Mouse (Mus musculus) c-Kit-positive CD71-positive TER-119-positive erythroid progenitor cells, embryonic 14.5 days (primary cell): ENCODE measurements around the gene Mrgpra2a.
"Not testable (repeated sequence)": the region's sequence is repeated elsewhere in the genome, so short reads cannot be mapped to it uniquely, and the experiment has no call there.

Experiments used
- DNase-seq: peaks from one replicate; pipeline ENCODE4 v3.0.0-alpha.2; 2013; ENCODE audit warnings: low spot score

The Mrgpra2a gene

DNA sequence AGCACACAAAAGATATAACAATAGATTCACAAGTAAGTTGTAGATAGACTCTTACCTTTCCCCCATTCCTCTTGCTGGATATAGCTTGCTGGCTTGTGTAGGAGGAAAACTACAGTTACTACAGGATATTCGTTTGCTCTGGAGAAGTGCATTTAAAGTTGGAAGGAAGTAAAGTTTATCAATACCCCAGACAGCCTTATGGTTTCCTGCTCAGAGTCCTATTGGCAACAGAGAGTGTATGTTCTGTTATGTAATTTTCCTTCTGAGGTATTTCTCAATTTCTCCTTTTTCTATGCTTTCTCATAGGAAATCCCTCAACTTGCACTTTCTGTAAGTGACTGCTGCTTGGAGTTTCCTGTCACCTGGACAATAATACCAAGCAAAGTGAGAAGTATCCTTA, at the start of gene Mrgpra2a:
TSS of gene Mrgpra2a (minus strand) at position 125 of the 400 bp plus-strand sequence.
- not testable (repeated sequence) for DNase-seq

DNA sequence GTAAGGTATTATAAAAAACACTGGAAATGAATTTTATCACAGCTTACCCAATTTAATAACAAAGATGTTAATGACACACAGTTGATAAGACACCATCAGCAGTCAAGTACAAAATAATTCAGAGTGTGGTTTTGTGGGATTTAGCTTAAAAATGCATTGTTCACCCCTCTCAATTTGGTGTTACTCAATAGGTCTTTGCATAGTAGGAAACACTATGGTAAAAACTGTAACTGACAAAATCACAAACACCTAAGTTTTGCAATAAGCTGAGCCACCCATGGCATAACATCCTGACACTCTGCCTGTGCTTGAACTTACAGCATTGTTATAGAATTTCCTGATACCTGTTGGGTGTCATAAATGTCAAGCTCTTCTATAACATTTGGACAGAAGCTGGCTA, 39.3 kb upstream of the Mrgpra2a start:
- DNase-seq: not testable (repeated sequence)

- DNase-seq: not testable (repeated sequence)
Measured at GRCm38 (mm10) chr7:47489438-47489837, 37.5 kb upstream of the Mrgpra2a start.

GRCm38 (mm10) chr7:47483181-47483580, 31.2 kb upstream of the Mrgpra2a start:
- not testable (repeated sequence) for DNase-seq

GRCm38 (mm10) chr7:47473904-47474303, 22.0 kb upstream of the Mrgpra2a start:
- not testable (repeated sequence) for DNase-seq

DNA sequence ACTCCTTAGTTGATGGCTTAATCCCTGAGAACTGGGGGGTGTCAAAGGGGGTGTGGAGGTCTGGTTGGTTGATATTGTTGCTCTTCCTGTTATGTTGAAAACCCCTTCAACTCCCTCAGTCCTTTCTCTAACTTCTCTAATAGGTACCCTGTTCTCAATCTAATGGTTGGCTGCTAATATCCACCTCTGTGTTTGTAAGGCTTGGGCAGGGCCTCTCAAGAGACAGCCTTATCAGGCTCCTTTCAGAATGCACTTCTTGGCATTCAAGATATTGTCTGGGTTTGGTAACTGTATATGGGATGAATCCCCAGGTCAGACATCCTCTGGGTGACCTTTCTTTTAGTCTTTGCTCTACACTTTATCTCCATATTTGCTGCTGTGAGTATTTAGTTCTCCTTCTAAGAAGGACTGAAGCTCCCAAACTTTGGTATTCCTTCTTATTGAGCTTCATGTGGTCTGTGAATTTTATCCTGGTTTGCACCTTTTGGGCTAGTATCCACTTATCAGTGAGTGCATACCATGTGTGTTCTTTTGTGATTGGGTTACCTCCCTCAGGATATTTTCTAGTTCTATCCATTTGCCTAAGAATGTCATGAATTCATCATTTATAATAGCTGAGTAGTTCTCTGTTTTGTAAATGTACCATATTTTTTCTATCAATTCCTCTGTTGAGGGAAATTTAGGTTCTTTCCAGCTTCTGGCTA, 13.5 kb upstream of the Mrgpra2a start:
- DNase-seq: not testable (repeated sequence)

DNA sequence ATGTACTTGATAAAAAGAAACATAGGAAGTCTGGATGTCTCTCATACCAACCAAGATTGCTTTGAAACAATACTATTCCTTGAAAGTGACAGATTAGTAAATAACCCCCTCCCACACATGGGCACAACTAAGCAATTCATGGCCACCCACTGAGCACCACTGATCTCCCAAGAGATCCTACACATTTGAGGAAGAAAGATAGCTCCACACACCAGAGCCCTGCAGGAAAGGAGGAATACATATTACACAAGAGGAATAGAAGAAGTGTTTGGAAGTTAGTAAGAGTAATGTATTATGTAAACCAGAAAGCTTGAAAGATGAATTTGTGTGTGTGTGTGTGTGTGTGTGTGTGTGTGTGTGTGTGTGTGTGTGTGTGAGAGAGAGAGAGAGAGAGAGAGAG, 6.2 kb downstream of the Mrgpra2a start:
- DNase-seq: not testable (repeated sequence)

DNA sequence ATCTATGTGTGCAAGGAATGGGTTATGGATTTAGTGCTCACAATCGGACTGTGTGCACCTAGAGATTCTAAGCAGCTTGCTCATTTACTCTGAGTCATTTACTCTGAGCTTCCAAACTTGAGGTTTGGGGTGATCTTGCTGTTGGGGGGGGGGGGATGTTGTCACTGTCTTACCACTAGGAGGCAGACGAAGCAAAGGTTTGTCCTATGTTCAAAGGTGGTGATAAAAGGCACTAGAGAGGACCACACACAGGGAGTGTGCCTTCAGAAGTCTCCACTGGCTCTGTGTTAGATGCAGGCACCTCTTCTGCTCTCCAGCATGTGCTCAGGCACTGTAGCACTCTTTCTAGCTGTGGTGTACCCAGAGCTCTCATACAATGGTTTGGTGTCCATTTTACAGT, 15.5 kb downstream of the Mrgpra2a start:
- not testable (repeated sequence) for DNase-seq

DNA sequence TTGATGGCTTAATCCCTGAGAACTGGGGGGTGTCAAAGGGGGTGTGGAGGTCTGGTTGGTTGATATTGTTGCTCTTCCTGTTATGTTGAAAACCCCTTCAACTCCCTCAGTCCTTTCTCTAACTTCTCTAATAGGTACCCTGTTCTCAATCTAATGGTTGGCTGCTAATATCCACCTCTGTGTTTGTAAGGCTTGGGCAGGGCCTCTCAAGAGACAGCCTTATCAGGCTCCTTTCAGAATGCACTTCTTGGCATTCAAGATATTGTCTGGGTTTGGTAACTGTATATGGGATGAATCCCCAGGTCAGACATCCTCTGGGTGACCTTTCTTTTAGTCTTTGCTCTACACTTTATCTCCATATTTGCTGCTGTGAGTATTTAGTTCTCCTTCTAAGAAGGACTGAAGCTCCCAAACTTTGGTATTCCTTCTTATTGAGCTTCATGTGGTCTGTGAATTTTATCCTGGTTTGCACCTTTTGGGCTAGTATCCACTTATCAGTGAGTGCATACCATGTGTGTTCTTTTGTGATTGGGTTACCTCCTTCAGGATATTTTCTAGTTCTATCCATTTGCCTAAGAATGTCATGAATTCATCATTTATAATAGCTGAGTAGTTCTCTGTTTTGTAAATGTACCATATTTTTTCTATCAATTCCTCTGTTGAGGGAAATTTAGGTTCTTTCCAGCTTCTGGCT, 24.0 kb downstream of the Mrgpra2a start:
- DNase-seq: not testable (repeated sequence)

DNA sequence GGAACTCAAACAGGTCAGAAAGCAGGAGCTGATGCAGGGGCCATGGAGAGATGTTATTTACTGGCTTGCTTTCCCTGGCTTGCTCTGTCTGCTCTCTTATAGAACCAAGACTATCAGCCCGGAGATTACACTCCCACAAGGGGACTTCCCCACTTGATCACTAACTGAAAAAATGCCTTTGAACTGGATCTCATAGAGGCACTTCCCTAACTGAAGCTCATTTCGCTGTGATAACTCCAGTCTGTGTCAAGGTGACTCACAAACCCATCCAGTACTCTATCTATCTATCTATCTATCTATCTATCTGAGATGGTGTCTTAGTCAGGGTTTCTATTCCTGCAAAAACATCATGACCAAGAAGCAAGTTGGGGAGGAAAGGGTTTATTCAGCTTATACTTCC, 41.3 kb downstream of the Mrgpra2a start:
- no peak for DNase-seq

DNA sequence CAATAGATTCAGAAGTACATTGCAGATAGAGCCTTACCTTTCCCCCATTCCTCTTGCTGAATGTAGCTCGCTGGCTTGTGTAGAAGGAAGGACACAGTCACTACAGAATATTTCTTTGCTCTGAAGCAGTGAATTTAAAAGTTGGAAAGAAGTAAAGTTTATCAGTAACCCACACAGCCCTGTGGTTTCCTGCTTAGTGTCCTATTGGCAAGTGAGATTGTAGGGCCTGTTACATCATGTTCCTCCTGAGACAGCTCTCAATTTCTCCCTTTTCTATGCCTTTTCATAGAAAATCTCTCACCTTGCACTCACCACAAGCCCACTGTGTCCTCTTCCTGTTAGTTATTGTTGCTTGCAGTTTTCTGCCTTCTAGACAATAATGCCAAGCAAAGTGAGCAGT, 42.4 kb downstream of the Mrgpra2a start:
- DNase-seq: no peak

DNA sequence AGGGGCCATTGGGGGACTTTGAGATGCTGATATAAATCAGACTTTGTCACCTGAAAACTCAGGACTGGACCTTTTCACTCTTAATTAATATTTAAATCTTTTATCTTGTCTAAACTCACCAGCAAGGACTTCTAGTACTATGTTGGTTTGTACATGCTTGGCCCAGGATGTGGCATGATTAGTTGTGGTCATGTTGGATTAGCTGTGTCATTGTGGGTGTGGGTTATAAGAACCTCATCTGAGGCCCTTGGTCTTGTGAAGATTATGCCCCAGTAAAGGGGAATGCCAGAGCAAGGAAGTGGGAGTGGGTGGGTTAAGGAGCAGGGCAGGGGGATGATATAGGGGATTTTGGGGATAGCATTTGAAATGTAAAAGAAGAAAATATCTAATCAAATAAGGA, 50.8 kb downstream of the Mrgpra2a start:
- DNase-seq: no peak
